Mouse (Mus musculus) layer of hippocampus, adult 8-10 months (tissue): ENCODE results near the gene Tfb1m. TPM values are rescaled to one million over a fixed set of nuclear protein-coding genes. Genes with fewer than 3 reads are reported as not detected.

ENCODE experiments used
- DNase-seq, 2 experiments: peaks; one replicate each; pipeline ENCODE4 v3.0.0; 2022; ENCODE audit warnings: low spot score in 2 of 2
- total RNA-seq, 4 experiments: library from RNA; stranded (reverse); gene quantifications; 2 replicates each; pipeline ENCODE4 v1.2.4; 2022

Gene Tfb1m
- total RNA-seq = 1 to 10 TPM; 4.7 to 5.8 (median 5.3) TPM

DNA sequence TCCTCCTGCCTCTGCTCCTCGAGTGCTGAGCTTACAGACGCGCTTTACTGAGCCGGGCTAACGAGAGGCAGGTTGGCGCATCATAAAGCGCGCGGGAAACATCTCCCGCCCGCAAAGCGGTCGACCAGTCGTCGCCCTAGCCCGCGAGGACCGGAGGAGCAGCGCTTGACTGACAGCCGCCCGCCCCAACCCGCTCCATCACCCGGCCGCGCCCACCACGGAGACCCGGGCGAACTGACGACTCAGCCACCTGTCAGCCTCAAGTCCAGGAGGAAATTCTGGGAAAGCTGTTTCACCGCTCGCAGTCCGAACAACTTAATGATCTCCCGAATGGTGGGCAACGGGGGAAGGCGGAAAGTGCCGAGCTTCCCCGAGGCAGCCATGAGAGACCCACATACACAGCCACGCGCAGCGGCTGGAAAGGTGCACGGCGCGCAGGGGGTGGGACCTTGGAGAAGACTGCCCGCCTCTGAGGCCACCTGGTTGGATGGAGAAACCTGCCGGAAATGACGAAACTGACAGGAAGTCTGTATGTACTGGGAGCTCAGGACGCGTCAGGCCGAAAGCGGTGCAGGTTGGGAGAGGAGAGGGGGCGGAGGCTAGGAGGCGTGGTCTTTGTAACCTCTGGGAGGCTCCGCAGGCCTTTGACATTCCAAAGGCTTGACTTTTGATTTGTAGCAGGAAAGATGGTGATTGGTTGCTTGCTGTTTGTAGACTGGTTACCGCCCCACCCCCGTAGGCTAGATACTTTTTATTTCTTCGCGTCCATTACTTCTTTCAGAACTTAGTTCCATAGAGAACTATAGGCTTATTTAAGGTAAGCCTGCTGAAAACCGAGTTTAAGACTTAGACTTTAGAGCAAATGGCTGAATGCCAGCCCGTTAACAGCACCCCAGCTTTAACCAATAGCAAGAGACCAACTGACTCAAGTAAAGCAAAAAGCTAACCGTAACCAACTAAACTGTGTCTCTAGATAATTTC, at the start of gene Tfb1m:
Gene Tfb1m (minus strand): TSS at position 451 of the 981 bp plus-strand sequence.
- DNase-seq = peak; percentile 97 to 98

- DNase-seq = peak; percentile 11 to 14
Observed at GRCm38 (mm10) chr17:3602954-3603672, 45.5 kb upstream of the Tfb1m start.

- no peak for DNase-seq
Observed at GRCm38 (mm10) chr17:3598393-3598792, 40.8 kb upstream of the Tfb1m start.

GRCm38 (mm10) chr17:3597866-3598265, 40.3 kb upstream of the Tfb1m start:
- no peak for DNase-seq

DNA sequence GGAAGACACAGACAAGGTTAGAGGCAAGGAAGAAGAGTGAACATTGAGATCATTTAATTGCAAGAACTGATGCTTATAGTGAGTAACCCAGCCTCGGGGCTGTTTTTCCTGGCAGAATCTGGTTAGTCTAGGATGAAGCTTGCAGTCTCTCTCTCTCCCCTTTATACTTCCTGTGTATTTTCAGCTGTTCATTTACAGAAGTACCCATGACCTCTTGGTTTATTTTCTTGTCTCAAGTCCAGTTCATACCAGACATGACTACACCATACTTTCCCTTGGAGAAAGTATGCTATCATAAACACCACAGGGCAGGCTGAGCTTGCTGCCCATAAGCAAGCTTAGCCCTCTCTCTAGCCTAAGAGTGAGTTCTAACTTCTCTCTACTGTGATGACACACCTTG, 39.5 kb upstream of the Tfb1m start:
- DNase-seq = no peak

DNA sequence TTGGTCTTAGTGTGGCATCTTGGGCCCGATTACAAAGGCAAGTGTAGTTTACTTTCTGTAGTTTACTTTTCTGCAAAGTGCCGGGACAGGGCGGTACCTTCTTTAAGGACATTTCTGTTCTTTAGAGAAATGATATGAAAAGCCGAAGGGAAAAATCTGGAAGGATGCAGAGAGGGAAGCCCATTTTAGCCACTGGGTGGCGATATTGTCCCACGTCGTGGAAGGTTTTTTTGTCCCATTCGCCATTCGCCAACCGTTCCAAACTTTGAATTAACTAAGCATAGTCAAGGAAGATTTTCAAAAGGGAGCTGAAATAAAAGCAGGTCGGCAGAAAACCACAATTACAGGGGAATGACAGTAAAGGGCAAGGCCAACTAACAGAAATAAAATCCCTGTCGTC, 13.3 kb upstream of the Tfb1m start:
- peak; percentile 29 to 80 for DNase-seq

DNA sequence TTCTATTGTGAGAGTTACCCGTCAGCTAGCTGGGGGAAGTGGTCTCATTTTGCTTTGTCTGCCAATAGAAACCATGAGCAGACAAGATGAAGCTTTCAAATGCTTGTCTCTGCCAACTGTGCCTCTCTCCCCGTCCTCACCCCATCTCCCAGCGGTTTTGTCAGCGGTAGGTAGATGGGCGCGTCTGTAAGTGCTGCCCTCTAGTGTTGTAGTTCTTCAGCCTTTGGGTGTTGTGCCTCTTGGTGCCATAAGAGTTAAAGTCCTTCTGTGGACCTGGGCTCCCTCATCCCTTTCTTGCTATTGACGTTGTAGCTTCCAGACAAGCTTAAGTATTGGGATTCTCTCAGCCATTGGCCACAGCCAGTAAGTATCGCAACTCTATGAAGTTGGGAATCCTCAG, 4.8 kb upstream of the Tfb1m start:
- DNase-seq = no peak

- DNase-seq = no peak
Observed at GRCm38 (mm10) chr17:3560534-3560933, 3.0 kb upstream of the Tfb1m start.

DNA sequence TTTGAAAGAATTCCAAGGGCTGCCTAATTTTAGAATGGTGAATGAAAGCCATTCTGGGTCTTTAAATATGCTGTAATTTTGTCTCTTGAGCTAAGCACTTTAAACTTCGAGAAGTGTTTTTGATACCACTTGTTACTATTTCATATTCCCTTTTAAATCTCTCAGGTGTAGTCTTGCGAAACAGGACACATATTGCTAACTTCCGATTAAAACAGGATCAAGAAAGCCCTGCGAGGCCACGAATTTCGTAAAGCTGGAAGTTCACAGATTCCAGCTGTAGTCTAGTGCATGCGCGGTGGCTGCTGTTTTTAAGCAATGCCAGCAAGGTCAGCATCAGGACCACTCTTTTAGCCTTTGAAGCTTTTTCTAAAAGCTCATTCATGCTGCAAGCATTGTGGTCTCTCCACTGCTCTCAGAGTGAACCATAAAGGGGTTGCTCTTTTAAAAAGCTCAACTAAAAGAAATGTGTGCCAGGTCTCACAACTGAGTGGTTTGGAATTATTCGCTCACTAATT, 832 bp upstream of the Tfb1m start:
- DNase-seq = no peak

- DNase-seq = no peak
Observed at GRCm38 (mm10) chr17:3556251-3556650, 1.3 kb downstream of the Tfb1m start.

DNA sequence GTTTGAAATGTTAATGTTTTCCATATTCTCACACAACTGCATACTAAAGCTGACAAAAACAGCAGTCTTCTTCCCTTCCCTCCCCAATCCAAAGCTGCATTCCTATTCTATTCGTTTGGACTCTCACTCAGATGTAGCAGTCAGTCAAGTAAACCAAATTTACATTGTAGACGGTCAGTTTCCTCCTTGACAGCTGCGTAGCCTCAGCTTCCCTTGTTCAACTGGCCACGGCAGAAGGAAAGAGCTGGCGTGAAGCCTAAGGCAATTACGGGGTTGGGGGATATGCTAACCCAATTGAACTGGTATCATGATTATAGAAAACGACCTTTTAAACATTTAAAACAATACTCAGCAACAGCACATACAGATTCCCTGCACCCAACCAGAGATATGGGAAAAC, 9.9 kb downstream of the Tfb1m start:
- no peak for DNase-seq

DNA sequence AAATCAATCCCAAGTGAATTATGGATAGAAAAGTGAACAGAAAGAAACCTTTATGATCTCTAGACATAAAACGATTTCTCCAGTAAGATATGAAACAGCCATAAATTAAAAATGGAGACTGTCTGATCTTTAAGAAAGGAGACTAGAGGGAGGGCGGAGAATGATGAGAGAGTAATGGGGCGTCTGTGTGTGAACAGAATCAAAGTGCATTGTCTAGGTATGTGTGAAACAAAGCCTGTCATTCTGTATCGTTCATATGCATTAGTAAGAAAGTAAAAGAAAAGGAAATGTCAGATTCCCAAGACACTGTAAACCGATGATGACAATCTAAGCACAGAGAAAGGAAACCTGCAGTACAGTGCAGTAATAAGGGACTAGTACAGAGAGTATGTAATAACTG, 16.5 kb downstream of the Tfb1m start:
- DNase-seq = no peak

- no peak for DNase-seq
Observed at GRCm38 (mm10) chr17:3540304-3540703, 17.3 kb downstream of the Tfb1m start.

DNA sequence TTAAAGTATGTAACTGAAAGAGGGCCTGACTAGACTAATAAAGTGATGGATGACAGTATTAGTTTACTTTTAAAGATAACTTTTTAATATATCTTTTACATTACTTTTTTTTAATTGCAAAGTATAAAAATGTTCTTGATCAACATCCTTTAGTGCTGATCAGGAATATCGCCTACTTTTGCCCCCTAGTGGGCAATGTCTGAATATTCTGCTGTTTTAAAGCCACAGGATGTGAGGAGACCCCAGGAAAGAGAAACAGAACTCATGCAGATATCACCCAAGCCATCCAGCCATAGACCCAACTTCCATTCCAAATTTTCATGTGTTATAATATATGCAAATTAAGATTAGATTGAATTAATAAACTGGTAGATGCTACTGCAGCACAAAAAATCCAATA, 24.2 kb downstream of the Tfb1m start:
- no peak for DNase-seq

DNA sequence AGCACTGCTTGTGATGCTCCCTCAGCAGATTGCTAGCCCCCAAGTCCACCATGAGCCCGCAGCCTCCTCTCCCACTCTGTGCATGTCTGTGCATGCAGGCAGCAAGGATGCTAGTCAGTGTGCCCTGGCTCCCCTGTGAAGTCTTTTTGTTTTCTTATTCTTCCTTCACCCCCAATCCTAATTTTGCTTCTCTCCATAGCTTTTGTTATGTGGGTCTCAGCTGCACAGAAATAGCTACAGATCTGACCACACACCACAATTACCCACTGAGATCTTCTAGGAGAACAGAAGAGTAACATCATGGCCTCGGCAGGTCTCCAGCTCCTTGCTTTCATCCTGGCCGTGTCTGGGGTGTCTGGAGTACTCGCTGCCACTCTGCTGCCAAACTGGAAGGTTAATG, 25.3 kb downstream of the Tfb1m start, which contains the start of gene Cldn20:
Gene Cldn20 (plus strand): TSS at position 301 of the 400 bp plus-strand sequence.
- DNase-seq = no peak

DNA sequence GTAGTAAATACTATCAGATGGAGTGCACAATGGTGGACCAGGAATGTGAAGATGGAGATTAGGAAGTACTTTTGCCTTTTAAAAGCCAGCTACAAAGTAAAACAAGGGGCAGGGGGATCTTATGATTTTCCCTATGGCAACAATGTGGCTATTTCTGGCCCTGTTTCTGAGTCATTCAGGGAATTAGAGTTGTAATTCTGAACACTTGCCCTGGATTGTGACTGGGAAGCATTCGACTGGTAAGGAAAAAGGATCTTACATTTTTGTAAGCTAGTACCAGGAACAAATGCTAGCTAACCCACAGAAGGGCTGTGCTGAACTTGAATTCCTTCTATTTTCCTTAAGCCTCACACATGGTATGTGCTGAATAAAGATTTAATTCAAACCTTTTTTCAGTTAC, 25.9 kb downstream of the Tfb1m start:
- DNase-seq = no peak

GRCm38 (mm10) chr17:3530549-3530948, 27.0 kb downstream of the Tfb1m start:
- no peak for DNase-seq

DNA sequence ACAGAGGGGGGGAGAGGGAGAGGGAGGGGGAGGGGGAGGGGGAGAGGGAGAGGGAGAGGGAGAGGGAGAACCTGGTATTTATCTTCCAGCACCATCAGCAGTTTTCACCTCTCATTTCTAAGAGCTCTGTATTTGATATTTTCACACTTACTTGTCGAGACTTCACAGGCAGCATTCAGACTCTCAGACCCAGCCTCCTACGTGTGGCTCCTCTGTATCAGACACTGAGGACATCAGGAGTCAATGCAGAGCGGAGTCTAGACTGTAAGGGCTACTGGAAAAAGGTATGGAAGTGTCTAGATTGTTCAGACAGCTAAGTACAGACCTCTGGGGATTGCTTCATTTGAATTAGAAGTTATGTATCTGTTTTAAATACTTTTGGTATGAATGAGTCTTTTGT, 28.1 kb downstream of the Tfb1m start:
- DNase-seq = no peak

GRCm38 (mm10) chr17:3527841-3528471, 29.6 kb downstream of the Tfb1m start:
- DNase-seq = no peak

- no peak for DNase-seq
Observed at GRCm38 (mm10) chr17:3520344-3520743, 37.2 kb downstream of the Tfb1m start.

GRCm38 (mm10) chr17:3516406-3516805, 41.2 kb downstream of the Tfb1m start:
- no peak for DNase-seq

- no peak for DNase-seq
Observed at GRCm38 (mm10) chr17:3515851-3516250, 41.7 kb downstream of the Tfb1m start.
